Mouse (Mus musculus) layer of hippocampus, adult 18-20 months (tissue): ENCODE data around the gene Sft2d1. TPM values are rescaled to one million over a fixed set of nuclear protein-coding genes. Genes with fewer than 3 reads are reported as not detected.

Source experiments
- DNase-seq, 2 experiments: peaks; one replicate each; pipeline ENCODE4 v3.0.0; 2022; ENCODE audit warnings: low spot score in 2 of 2
- total RNA-seq, 2 experiments: library from RNA; stranded (reverse); gene quantifications; 2 replicates each; pipeline ENCODE4 v1.2.3; 2021

Gene Sft2d1
- total RNA-seq, 2 experiments from 2014 or later: 52.1 to 53.9 TPM

DNA sequence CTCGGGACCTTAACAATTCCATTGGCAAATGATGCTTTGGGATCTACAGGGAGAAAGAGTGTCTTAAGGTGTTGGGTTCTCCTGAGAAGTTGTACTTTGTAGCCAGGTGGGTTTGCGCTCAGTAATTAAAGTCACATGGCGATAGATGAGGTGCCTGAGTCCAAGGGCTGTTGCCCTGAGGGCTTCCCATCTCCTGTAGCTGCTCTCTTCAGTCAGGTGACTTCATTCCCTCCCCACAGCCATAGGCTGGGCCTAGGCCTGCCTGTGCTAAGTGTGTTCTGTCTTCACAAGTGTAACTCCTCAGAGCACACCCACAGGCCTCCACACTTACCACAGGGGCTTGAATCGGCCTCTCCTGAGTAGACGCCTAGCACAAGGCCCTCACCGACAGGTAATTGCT is 46.6 kb downstream of the Sft2d1 start:
- no peak for DNase-seq

DNA sequence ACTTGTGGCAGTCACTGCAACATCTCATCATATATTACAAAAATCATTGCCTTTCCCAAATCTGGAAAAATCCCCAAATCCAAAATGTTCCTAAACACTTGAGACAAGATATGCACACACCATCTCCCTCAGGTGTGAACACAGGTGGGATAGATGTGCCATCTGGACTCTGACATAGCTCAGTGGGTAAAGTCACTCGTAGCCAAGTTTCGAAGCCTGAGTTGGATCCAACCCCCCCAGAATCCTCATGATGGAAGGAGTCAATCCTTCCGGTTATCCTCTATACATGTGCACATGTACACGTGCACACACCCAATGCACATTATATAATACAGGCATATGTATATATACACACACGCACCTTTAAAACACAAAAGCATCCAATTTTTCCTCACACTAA is 50.0 kb downstream of the Sft2d1 start:
- DNase-seq: no peak

DNA sequence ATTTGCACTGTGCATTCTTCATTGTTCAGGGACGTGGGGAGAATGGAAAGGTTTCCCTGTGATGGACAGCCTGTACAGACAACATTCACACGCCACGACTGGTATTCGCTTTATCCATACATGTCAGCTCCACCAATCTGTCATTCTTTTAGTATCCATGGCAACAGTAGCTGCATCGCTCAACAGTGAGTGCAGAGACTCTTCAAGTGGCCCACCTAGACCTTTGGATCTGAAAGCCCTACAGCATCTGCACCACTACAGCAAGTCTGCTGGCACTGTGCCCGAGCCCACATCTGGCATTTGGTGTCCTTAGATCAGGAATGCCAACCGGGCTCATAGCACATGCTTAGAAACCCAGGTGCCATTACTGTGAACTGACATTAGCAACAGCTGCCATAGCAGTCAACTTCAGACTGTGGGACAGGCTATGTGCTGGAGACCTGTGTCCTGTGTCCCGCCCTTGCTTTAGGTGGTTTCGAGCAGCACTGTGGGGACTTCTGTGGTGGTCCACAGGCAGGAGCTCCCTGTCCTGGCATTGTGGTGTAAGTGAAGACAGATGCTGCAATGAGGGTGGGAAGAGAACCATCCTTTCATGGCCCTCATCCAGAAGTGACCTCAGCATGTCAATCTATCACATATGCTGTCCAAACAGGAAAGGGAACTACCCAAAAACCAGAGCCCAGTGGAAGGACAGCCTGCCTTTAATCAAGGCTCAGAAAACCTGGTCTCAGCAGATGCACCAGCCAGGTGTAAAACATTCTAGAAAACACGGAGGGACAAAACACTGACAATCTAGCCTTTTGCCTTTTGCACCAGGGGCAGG is 50.6 kb downstream of the Sft2d1 start:
- no peak for DNase-seq

DNA sequence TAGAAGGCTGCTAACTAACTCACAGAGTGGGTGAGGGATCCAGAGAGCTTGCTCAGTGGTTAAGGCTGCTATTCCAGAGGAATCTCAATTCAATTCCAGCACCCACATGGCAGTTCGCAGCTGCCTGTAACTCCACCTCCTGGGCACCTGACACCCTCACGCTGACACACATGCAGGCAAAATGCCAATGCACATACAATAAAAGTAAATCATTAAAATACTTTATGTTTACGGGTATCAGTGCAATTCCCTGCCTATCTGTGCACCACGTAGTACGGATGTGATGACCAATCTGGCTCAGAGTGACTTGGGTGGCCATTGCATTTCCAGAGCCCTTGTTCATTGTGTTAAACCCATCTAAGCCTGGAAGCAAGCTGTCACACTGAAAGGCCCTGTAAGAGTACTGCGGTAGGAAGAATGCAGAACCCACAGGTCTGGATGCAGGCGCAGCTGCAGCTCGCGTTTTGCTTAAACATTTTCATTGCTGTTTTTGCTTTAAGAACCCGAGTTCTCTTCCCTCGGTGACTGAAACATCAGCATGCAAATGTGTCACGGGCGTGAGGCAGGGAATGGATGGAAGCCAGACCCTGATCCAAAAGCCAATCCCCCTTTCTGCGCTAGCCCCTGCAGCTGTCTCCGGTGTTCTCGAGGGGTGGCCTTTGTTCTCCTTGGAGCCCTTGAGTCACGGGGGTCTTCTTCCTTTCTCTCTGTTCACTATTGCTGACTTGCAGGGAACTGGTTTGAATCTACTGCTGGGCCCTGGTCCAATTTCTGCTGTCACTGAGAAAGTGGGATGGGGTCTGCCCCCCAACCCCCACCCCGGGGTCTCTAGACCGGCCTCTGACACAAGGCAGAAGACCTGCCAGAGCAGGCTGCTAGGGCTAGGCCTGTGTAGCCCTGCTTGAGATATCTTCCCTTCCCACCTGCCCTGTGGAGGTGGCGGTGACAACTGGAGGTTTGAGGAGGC is 56.9 kb downstream of the Sft2d1 start:
- DNase-seq: no peak

DNA sequence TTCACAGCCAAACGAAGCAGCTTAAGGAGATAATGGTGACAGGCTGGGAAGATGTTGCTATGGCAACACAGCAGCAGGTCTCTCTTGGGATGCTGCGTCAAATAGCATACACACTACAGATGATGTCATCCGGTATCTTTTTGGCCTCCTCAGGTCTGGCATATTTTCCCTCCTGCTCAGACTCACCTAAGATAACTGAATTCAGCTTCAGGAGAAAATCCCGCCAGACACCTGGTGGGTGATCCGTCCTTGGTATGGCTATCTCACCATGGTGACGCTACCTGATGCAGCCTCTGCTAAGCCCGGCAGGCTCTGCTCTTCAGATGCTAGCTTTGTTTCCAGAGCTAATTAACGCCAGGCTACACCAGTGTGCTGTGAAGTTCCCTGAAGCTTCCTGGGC is 57.7 kb downstream of the Sft2d1 start:
- peak; percentile 66 to 82 for DNase-seq

DNA sequence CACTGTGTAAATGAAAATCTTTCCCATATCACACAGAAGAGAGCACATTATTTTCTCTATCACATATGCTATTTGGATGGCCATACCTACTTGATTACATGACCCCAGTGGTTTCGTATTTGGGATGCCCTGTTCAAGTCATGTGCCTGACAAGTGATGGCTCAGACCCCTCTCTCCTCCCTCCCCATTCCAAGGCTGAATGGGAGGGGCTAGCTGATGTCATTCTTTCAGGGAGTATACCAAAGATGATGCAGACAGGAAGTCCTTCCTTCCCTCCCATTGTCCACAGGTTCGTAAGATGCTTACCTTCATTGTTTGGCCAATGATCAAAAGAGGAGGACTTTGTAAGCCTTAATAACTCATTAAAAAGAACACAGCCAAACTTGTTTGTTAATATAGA is 58.3 kb downstream of the Sft2d1 start:
- no peak for DNase-seq

DNA sequence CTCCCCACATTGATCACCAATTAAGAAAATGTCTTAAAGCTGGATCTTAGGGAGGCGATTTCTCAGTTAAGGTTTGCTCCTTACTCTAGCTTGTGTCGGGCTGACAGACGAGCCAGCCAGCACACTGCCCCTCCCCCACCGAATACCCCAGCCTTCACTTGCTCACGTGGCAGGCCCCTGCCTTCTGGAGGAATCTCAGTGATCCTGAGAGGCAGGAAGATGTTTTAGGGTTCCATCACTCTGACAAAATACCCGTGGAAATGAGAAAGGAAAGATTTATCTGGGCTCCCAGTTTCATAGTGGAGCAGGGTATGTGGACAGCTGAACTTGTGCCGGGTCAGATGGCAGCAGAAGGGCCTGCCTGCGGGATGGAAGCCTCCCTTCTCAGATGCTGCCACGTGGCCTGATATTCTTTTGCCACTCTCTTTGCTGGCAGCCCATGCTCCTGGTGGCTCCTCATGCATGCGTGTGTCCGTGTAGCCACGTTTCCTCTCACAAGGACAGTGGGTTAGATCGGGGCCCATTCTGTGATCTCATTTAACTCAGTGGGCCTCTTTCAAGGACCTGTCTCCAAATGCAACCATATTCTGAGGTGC is 59.8 kb downstream of the Sft2d1 start:
- DNase-seq: no peak

DNA sequence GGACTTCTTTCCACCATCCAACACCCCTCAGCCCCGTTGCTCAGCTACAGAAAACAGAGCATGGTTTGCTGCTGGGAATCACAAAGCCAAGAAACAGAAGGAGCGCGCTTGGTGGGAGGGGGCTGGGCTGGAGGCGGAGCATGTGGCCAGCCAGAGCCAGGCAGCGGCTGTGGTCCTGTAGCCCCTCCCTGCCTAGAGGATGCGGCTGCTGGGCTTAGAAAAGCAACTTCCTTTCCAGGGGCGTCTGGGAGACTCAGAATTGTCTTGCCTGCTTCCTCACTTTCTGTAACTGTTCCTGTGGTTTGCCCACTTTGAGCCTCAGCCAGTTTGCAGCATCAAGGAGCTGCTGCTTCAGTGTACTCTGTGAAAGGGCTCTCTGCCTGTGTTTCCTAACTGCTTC is 60.9 kb downstream of the Sft2d1 start:
- peak; percentile 78 to 81 for DNase-seq

DNA sequence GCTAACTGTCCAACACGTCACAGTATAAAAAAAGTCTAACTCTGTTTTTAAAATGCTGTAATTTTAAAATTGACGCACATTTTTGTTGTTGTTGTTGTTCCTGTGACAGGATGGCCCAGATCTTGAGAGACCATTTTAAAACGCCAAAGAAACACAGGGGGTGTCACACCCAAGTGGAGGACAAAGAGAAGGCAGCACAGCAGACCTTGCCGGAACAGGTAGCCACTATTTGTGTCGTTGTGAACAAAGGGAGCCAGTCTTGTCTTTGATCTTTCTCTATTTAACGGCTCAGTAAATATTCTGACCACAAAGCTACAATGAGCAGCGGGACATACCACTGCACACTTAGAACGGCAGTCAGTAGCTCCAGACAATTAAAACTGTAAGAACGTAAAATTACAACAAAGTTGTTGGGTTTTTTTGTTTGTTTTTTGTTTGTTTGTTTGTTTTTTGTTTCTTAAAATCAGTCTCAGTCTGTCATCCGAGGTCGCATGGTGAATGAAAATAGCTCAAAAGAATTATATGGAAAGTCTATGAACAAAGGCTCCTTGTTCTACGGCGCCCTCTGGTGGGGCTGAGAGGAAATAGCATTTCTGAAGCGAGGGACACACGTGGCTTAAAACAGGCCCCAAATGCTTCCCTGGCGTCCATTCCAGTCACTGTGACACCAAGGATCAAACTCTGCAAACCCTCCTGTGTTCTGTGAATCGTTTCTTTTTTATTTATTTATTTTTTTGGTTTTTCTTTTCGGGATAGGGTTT is 61.6 kb downstream of the Sft2d1 start:
- peak; percentile 66 to 89 for DNase-seq

Other genes with a start within 250 kb of the Sft2d1 start
- under 1 TPM; 0.13 to 0.22 TPM for gene Gm49673, start 163.3 kb upstream of the Sft2d1 start, total RNA-seq
- 1 to 10 TPM; 7.8 to 7.9 TPM for gene Rnaset2a, start 163.0 kb upstream of the Sft2d1 start, total RNA-seq
- gene Fgfr1op, start 145.6 kb upstream of the Sft2d1 start, total RNA-seq: 10 to 100 TPM; 12.7 to 13.0 TPM
- under 1 TPM in 1 of 2 experiments, not detected in 1; 0.47 TPM for gene Ccr6, start 75.1 kb upstream of the Sft2d1 start, total RNA-seq
- gene Mpc1, start 28.2 kb upstream of the Sft2d1 start, total RNA-seq: 100 to 1,000 TPM; 134 to 141 TPM
- gene Prr18, start 26.4 kb downstream of the Sft2d1 start, total RNA-seq: 10 to 100 TPM; 23.0 to 26.6 TPM
- gene T2, start 44.9 kb downstream of the Sft2d1 start, total RNA-seq: 1 to 10 TPM in 1 of 2 experiments, under 1 TPM in 1; 0.38 to 1.8 TPM
- not detected for gene T, start 123.3 kb downstream of the Sft2d1 start, total RNA-seq
- gene Pde10a, start 214.3 kb downstream of the Sft2d1 start, total RNA-seq: 10 to 100 TPM; 59.8 to 61.8 TPM